In genomic region chr12:28674038-28674720, GRCm38 (mm10) we compare ENCODE assay signal across 8 mouse cellular contexts. TPM values are rescaled to one million over a fixed set of nuclear protein-coding genes. Genes with fewer than 3 reads are reported as not detected.
DNase-seq lines count a peak whose midpoint lies in the region; ATAC-seq and TF ChIP-seq lines count a peak whose summit lies in the region.

No protein-coding gene starts in this region.

- H3K27ac ChIP-seq in heart, adult 2 months: no peak overlapping the region
- H3K27ac ChIP-seq in embryonic facial prominence, embryonic 12.5 days: peak overlapping the region; percentile 95; the same call in 1 of the 2 replicates
- H3K27ac ChIP-seq in limb, embryonic 15.5 days: peak overlapping the region; percentile 92; the same call in 1 of the 2 replicates

- H3K79me2 ChIP-seq in heart, adult 2 months (replicated peaks; ENCODE audit: control insufficient read depth, insufficient read depth, low read length): 0 out of 2 replicates have a peak, but pooled peaks cover 2% of the 10 kb centered on the region

- no peak overlapping the region for H3K4me3 ChIP-seq in heart, adult 2 months
- H3K4me3 ChIP-seq in embryonic facial prominence, embryonic 12.5 days: peak overlapping the region; percentile 52; the same call in 1 of the 2 replicates
- H3K4me3 ChIP-seq in limb, embryonic 15.5 days: peak overlapping the region; percentile 61; the same call in 1 of the 2 replicates

- WGBS in heart, adult 2 months: 85% methylated on average over 10 of the region's 10 CpGs
- 85% methylated on average over 10 of the region's 10 CpGs for WGBS in embryonic facial prominence, embryonic 12.5 days
- WGBS in limb, embryonic 15.5 days: 81% methylated on average over 10 of the region's 10 CpGs

- 0 out of 2 replicates have a peak, but pooled peaks have one; percentile 12 for TF ChIP-seq CTCF in heart, adult 2 months (IDR thresholded peaks at IDR 0.05)

- no peaks in the 10 kb centered on the region for H3K27me3 ChIP-seq in heart, adult 2 months (ENCODE audit: control insufficient read depth, insufficient read depth, low read length)
- H3K27me3 ChIP-seq in embryonic facial prominence, embryonic 12.5 days: no peaks in the 10 kb centered on the region
- H3K27me3 ChIP-seq in limb, embryonic 15.5 days: no peaks in the 10 kb centered on the region

- ATAC-seq in embryonic facial prominence, embryonic 12.5 days (ENCODE audit: insufficient number of reproducible peaks, insufficient read depth, low FRiP score, low TSS enrichment): no peak
- no peak for ATAC-seq in limb, embryonic 15.5 days (ENCODE audit: insufficient number of reproducible peaks, low FRiP score, low TSS enrichment, low read depth)

- peaks cover 7% of the 10 kb centered on the region for H3K4me1 ChIP-seq in heart, adult 2 months (ENCODE audit: control insufficient read depth, insufficient read depth, low read length)
- 0 out of 2 replicates have a peak, but pooled peaks cover 9% of the 10 kb centered on the region for H3K4me1 ChIP-seq in embryonic facial prominence, embryonic 12.5 days
- peaks cover 17% of the 10 kb centered on the region for H3K4me1 ChIP-seq in limb, embryonic 15.5 days

- H3K36me3 ChIP-seq in heart, adult 2 months (ENCODE audit: control insufficient read depth, insufficient read depth, low read length): no peaks in the 10 kb centered on the region
- H3K36me3 ChIP-seq in embryonic facial prominence, embryonic 12.5 days: peaks cover 7% of the 10 kb centered on the region; the same call in 1 of the 2 replicates
- peaks cover 10% of the 10 kb centered on the region for H3K36me3 ChIP-seq in limb, embryonic 15.5 days

- H3K9me3 ChIP-seq in embryonic facial prominence, embryonic 12.5 days: no peaks in the 10 kb centered on the region
- no peaks in the 10 kb centered on the region for H3K9me3 ChIP-seq in limb, embryonic 15.5 days

- peak overlapping the region; percentile 60; the same call in 1 of the 2 replicates for H3K4me2 ChIP-seq in embryonic facial prominence, embryonic 12.5 days (replicated peaks)
- H3K4me2 ChIP-seq in limb, embryonic 15.5 days: peak overlapping the region; percentile 53

- TF ChIP-seq POLR2A in heart, adult 2 months (IDR thresholded peaks at IDR 0.05; ENCODE audit: insufficient read depth, low read depth, low read length): no peak

- intact Hi-C loops in heart, adult 2 months (cut with DNase I): no loop called here
- intact Hi-C loops in heart, postnatal 10 days (cut with DNase I): no loop called here
- intact Hi-C loops in gastrocnemius, postnatal 36 days (cut with DNase I): no loop called here

- DNase-seq in heart, adult 2 months: no peak
- no peak for DNase-seq in heart, postnatal 10 days
- DNase-seq in 3134 (ENCODE audit: extremely low read depth, insufficient read length, low spot score): peak; percentile 31
- DNase-seq in spleen, postnatal 4 days (ENCODE audit: low spot score in 2 of 2): no peak
- no peak for DNase-seq in frontal cortex, postnatal 36 days (ENCODE audit: low spot score in 2 of 2)
- DNase-seq in gastrocnemius, postnatal 36 days: no peak

- no peak overlapping the region for H3K9ac ChIP-seq in heart, adult 2 months (ENCODE audit: low read depth, low read length)
- H3K9ac ChIP-seq in embryonic facial prominence, embryonic 12.5 days: no peak overlapping the region
- H3K9ac ChIP-seq in limb, embryonic 15.5 days: no peak overlapping the region

- no peak for TF ChIP-seq EP300 in heart, adult 2 months (IDR thresholded peaks at IDR 0.05; ENCODE audit: insufficient read depth, low read depth, low read length)

RNA-seq across cellular contexts. Expression of gene Adi1, which starts 0.9 kb away (rescaled TPM):
- 10 to 100 TPM; 51.5 to 52.0 TPM for total RNA-seq in heart, adult 2 months (2021)
- 27.8 and 45.7 TPM in 2 replicates for polyA plus RNA-seq in heart, adult 2 months (2012; rRNA removed)
- 10 to 100 TPM; 34.7 to 38.3 TPM for total RNA-seq in heart, postnatal 10 days (2021)
- 62.6 and 66.1 TPM in 2 replicates for polyA plus RNA-seq in embryonic facial prominence, embryonic 12.5 days (2016; fragmentation: Nextera tagmentation; extraction: Ambion mirVana)
- polyA plus RNA-seq in limb, embryonic 15.5 days (2015; fragmentation: Nextera tagmentation; extraction: Ambion mirVana): 66.0 and 70.4 TPM in 2 replicates
- total RNA-seq in gastrocnemius, postnatal 36 days (2021): 10 to 100 TPM; 57.1 to 66.1 TPM

RNA-seq across cellular contexts. Expression of gene Rnaseh1, which starts 24.8 kb away (rescaled TPM):
- total RNA-seq in heart, adult 2 months (2021): 1 to 10 TPM; 6.9 to 8.4 TPM
- 7.0 and 7.7 TPM in 2 replicates for polyA plus RNA-seq in heart, adult 2 months (2012; rRNA removed)
- 1 to 10 TPM; 7.5 to 8.7 TPM for total RNA-seq in heart, postnatal 10 days (2021)
- polyA plus RNA-seq in embryonic facial prominence, embryonic 12.5 days (2016; fragmentation: Nextera tagmentation; extraction: Ambion mirVana): 30.3 and 30.7 TPM in 2 replicates
- polyA plus RNA-seq in limb, embryonic 15.5 days (2015; fragmentation: Nextera tagmentation; extraction: Ambion mirVana): 29.3 and 31.8 TPM in 2 replicates
- 1 to 10 TPM; 4.9 to 6.0 TPM for total RNA-seq in gastrocnemius, postnatal 36 days (2021)

RNA-seq across cellular contexts. Expression of gene Rps7, which starts 38.4 kb away (rescaled TPM):
- total RNA-seq in heart, adult 2 months (2021): 100 to 1,000 TPM; 228 to 303 TPM
- polyA plus RNA-seq in heart, adult 2 months (2012; rRNA removed): 176 and 182 TPM in 2 replicates
- total RNA-seq in heart, postnatal 10 days (2021): 100 to 1,000 TPM; 378 to 389 TPM
- 708 and 761 TPM in 2 replicates for polyA plus RNA-seq in embryonic facial prominence, embryonic 12.5 days (2016; fragmentation: Nextera tagmentation; extraction: Ambion mirVana)
- polyA plus RNA-seq in limb, embryonic 15.5 days (2015; fragmentation: Nextera tagmentation; extraction: Ambion mirVana): 556 and 709 TPM in 2 replicates
- 100 to 1,000 TPM; 171 to 173 TPM for total RNA-seq in gastrocnemius, postnatal 36 days (2021)

RNA-seq across cellular contexts. Expression of gene Colec11, which starts 51.0 kb away (rescaled TPM):
- 10 to 100 TPM; 14.3 to 17.9 TPM for total RNA-seq in heart, adult 2 months (2021)
- 15.2 and 18.3 TPM in 2 replicates for polyA plus RNA-seq in heart, adult 2 months (2012; rRNA removed)
- total RNA-seq in heart, postnatal 10 days (2021): 10 to 100 TPM; 27.3 to 31.6 TPM
- 0.37 TPM in 1 of 2 replicates, not detected in the other for polyA plus RNA-seq in embryonic facial prominence, embryonic 12.5 days (2016; fragmentation: Nextera tagmentation; extraction: Ambion mirVana)
- 0.37 and 1.1 TPM in 2 replicates for polyA plus RNA-seq in limb, embryonic 15.5 days (2015; fragmentation: Nextera tagmentation; extraction: Ambion mirVana)
- total RNA-seq in gastrocnemius, postnatal 36 days (2021): under 1 TPM; 0.17 to 0.46 TPM
